Comparison of ENCODE assay signal across 14 mouse cellular contexts in genomic region chr10:20381352-20381751, GRCm38 (mm10). TPM values are rescaled to one million over a fixed set of nuclear protein-coding genes. Genes with fewer than 3 reads are reported as not detected.
"Had no signal": no experiment of that assay in that cellular context is flagged by ENCODE, and none has a peak within 500 bp of the region (broad histone marks: within the 10 kb centered on the region; RNA-seq: fewer than 3 reads in every experiment).

No protein-coding gene starts in this region.

- H3K4me1 ChIP-seq: liver, embryonic 13.5 days had no signal

- H3K4me3 ChIP-seq: left cerebral cortex, adult 2 months; liver, embryonic 13.5 days; midbrain, embryonic 12.5 days had no signal

- H3K27me3 ChIP-seq: liver, embryonic 13.5 days; midbrain, embryonic 12.5 days had no signal

- H3K9me3 ChIP-seq: liver, embryonic 13.5 days; midbrain, embryonic 12.5 days had no signal

- ATAC-seq: midbrain, embryonic 16.5 days had no signal

- H3K27ac ChIP-seq: left cerebral cortex, adult 2 months; liver, embryonic 13.5 days; midbrain, embryonic 12.5 days had no signal

- H3K4me2 ChIP-seq: liver, embryonic 13.5 days; midbrain, embryonic 12.5 days had no signal

- H3K36me3 ChIP-seq: liver, embryonic 13.5 days; midbrain, embryonic 12.5 days had no signal

- H3K9ac ChIP-seq: liver, embryonic 13.5 days; midbrain, embryonic 12.5 days had no signal

- DNase-seq: kidney, adult 9 months; kidney, postnatal 14 days; kidney, postnatal 4 days; liver, embryonic 13.5 days; lung, adult 2 months; lung, postnatal 14 days; lung, postnatal 4 days; thymus, adult 2 months; thymus, postnatal 14 days; thymus, postnatal 4 days had no signal

RNA-seq across cellular contexts. Expression of gene Mtfr2, which starts 33.8 kb away (rescaled TPM):
- total RNA-seq: liver, adult 2 months had no signal
- polyA plus RNA-seq: liver, adult 2 months had no signal
